Mouse (Mus musculus) cerebellum, adult 2 months (tissue): ENCODE data around the gene Atp5h.

ENCODE experiments used
- CTCF ChIP-seq: fragments of 200-500 bp; IDR thresholded peaks from 2 replicates; pipeline ENCODE4 v1.5.1; 2011; ENCODE audit warnings: low read depth, mild to moderate bottlenecking, control low read depth, low read length, moderate library complexity, borderline replicate concordance; ENCODE audit not compliant: insufficient read depth
- POLR2A ChIP-seq: fragments of 200-500 bp; IDR thresholded peaks from 2 replicates; pipeline ENCODE4 v1.6.1; 2011; ENCODE audit warnings: low read length, control low read depth, borderline replicate concordance; ENCODE audit not compliant: insufficient read depth

- TF ChIP-seq POLR2A (no peak), CTCF (no peak)
These were observed 14.0 kb downstream of the Atp5h start for GRCm38 (mm10) chr11:115405723-115406122.
